Mouse (Mus musculus) hindbrain, embryonic 12.5 days (tissue): Measurements from ENCODE around the gene Plscr2. TPM values are rescaled to one million over a fixed set of nuclear protein-coding genes. Genes with fewer than 3 reads are reported as not detected.

Experiments
- ATAC-seq: fragments of 200-750 bp; cut with Nextera tagmentation; 2 replicates; pipeline ENCODE4 v1.8.0; 2017; ENCODE audit warnings: moderate TSS enrichment; ENCODE audit not compliant: low FRiP score
- H3K27ac ChIP-seq: fragments of 300-500 bp; sonication (generic); 2 replicates; pipeline ENCODE4 v1.5.1; 2016; ENCODE audit warnings: mild to moderate bottlenecking
- H3K27me3 ChIP-seq: fragments of 300-500 bp; sonication (generic); 2 replicates; pipeline ENCODE4 v1.6.1; 2016; ENCODE audit warnings: mild to moderate bottlenecking
- H3K36me3 ChIP-seq: fragments of 300-500 bp; sonication (generic); 2 replicates; pipeline ENCODE4 v1.6.1; 2016; ENCODE audit warnings: mild to moderate bottlenecking
- H3K4me1 ChIP-seq: fragments of 300-500 bp; sonication (generic); 2 replicates; pipeline ENCODE4 v1.6.1; 2016
- H3K4me2 ChIP-seq: fragments of 300-500 bp; sonication (generic); replicated peaks from 2 replicates; pipeline ENCODE4 v1.6.1; 2016; ENCODE audit warnings: mild to moderate bottlenecking
- H3K4me3 ChIP-seq: fragments of 300-500 bp; sonication (generic); 2 replicates; pipeline ENCODE4 v1.5.1; 2016; ENCODE audit warnings: mild to moderate bottlenecking
- H3K9ac ChIP-seq: fragments of 300-500 bp; sonication (generic); 2 replicates; pipeline ENCODE4 v1.6.1; 2016; ENCODE audit warnings: mild to moderate bottlenecking, moderate library complexity
- H3K9me3 ChIP-seq: fragments of 300-500 bp; sonication (generic); replicated peaks from 2 replicates; pipeline ENCODE4 v1.6.1; 2016; ENCODE audit warnings: mild to moderate bottlenecking
- WGBS: fragments of 180-500 bp; shearing (Covaris S2); methylation state at CpG from one replicate; pipeline ENCODE4 v1.1.7; 2016; 5-methylcytosine and 5-hydroxymethylcytosine counted together
- microRNA-seq: library from miRNA; unstranded; fragments of <30 nt; microRNA quantifications from one replicate; pipeline ENCODE4, GENCODE M21; 2017
- polyA plus RNA-seq: library from polyadenylated mRNA; unstranded; fragments of >200 nt; fragmentation: Nextera tagmentation; extraction: Ambion mirVana; gene quantifications from 2 replicates; pipeline ENCODE4 v1.2.1, GENCODE M21; 2016

Plscr2 gene
- polyA plus RNA-seq, 1 experiment from 2014 or later, result 1.9 TPM

DNA sequence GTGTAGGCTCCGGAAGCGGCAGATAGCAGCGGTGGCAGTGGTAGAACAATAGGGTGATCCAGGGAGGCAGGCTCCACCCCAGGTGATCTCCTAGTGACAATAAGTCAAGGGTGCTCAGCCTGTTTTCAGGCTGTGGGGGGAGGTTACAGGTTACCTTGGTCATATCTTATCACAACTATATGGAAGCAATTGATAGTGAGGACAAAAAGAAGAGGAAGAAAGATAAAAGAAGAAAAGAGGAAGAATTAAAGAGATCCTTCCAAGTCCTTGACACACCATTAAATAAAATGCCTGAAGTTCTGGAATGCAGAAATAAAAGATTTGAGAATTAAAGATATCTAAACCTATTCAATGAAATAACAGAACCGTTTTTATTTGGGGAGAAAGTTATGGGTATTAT, 51.4 kb downstream of the Plscr2 start:
- Histone ChIP-seq H3K9me3 (no peaks in the 10 kb centered on the region), H3K27me3 (no peaks in the 10 kb centered on the region), H3K4me3 (no peak overlapping the region), H3K27ac (no peak overlapping the region), H3K36me3 (no peaks in the 10 kb centered on the region), H3K9ac (no peak overlapping the region), H3K4me1 (no peaks in the 10 kb centered on the region), H3K4me2 (no peak overlapping the region)
- WGBS, result 87% methylated on average over 4 of the region's 4 CpGs
- ATAC-seq, result no peak

DNA sequence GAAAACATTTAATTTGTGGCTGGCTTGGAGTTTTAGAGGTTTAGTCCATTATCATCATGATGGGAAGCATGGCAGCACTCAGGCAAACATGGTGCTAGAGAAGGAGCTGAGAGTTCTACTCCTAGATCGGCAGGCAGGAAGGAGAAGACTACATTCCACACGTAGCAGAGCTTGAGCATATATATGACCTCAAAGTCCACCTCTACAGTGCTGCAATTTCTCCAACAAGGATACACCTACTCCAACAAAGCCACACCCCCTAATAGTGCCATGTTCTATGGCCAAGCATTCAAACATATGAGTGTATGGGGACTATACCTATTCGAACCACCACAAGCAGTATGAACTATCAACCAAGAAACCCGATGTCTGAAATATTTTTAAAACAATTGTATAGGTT, 56.0 kb downstream of the Plscr2 start:
- WGBS, result 88% methylated on average over 4 of the region's 4 CpGs
- Histone ChIP-seq H3K4me1 (no peaks in the 10 kb centered on the region), H3K27me3 (no peaks in the 10 kb centered on the region), H3K4me3 (no peak overlapping the region), H3K36me3 (no peaks in the 10 kb centered on the region), H3K27ac (no peak overlapping the region), H3K4me2 (no peak overlapping the region), H3K9ac (no peak overlapping the region), H3K9me3 (no peaks in the 10 kb centered on the region)
- no peak for ATAC-seq

DNA sequence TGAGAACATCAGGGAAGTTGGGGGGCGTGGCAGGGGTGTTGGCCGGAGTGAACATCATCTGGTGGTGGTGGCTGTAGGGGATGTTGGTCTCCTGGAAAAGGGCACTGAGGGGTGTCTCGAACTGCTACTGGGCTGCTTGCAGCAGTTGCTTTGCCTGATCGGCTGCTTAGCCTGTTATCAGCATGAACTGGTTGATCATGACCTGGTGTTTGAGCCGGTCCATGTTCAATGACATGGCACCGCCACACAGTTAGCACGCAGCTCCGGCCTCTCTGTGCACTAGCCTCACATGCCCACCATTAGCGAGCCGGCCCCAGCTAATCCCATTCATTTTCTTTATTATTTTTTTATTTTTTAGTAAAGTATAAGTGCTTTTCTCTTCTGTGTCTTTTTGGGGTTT, 59.4 kb downstream of the Plscr2 start:
- Histone ChIP-seq H3K27ac (no peak overlapping the region), H3K9me3 (no peaks in the 10 kb centered on the region), H3K27me3 (no peaks in the 10 kb centered on the region), H3K4me2 (no peak overlapping the region), H3K4me3 (no peak overlapping the region), H3K9ac (no peak overlapping the region), H3K36me3 (no peaks in the 10 kb centered on the region), H3K4me1 (no peaks in the 10 kb centered on the region)
- no peak for ATAC-seq
- WGBS, result 93% methylated on average over 10 of the region's 10 CpGs

DNA sequence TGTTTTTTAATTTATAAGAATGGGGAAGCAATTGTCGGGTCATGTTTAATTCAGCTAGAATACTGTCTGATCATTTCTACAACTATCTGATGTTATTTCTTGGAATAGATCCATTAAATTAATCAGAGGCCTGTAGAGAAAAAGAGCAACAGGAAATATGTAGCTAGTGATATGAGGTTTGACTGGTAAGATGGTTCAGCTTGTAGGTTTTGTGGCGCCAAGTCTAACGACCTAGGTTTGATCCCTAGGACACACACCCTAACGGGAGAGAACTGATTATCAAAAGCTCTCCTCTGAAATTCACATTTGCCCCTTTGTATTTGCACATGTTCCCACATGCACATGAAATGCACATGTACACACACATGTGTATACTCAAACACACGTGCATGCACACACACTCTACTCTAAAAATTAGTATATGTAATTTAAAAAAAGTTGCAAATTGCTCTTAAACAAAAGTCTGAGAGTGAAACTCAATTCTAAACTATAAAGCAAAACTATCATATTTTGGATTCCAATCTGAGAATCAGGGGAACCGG, 59.9 kb downstream of the Plscr2 start:
- Histone ChIP-seq H3K36me3 (no peaks in the 10 kb centered on the region), H3K4me2 (no peak overlapping the region), H3K4me3 (no peak overlapping the region), H3K27me3 (no peaks in the 10 kb centered on the region), H3K9ac (no peak overlapping the region), H3K4me1 (no peaks in the 10 kb centered on the region), H3K9me3 (no peaks in the 10 kb centered on the region), H3K27ac (no peak overlapping the region)
- 90% methylated on average over 6 of the region's 6 CpGs for WGBS
- ATAC-seq, result no peak

DNA sequence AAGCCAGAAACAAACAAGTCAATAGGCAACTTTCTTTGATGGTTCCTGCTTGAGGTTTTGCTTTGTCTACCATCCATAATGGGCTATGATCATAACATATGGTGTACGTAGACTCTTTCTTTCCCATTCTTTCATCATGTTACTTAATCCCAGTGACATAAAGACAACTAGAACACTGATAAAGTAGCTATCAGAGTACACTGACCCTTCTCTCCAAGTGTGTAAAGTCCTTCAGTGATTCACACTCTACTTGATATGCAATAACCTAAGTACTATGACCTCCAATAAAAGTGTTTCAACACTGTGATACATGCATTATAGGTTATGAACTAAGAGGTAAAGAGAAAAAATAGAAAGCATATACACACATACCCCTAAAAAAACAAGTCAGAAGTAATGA, 61.7 kb downstream of the Plscr2 start:
- no peak for ATAC-seq
- H3K9me3 ChIP-seq, result no peaks in the 10 kb centered on the region
- no peaks in the 10 kb centered on the region for H3K36me3 ChIP-seq
- WGBS, result 91% methylated on average over 1 of the region's 1 CpGs
- H3K9ac ChIP-seq, result no peak overlapping the region
- no peak overlapping the region for H3K4me2 ChIP-seq
- no peaks in the 10 kb centered on the region for H3K4me1 ChIP-seq
- no peak overlapping the region for H3K4me3 ChIP-seq
- no peak overlapping the region for H3K27ac ChIP-seq
- no peaks in the 10 kb centered on the region for H3K27me3 ChIP-seq

DNA sequence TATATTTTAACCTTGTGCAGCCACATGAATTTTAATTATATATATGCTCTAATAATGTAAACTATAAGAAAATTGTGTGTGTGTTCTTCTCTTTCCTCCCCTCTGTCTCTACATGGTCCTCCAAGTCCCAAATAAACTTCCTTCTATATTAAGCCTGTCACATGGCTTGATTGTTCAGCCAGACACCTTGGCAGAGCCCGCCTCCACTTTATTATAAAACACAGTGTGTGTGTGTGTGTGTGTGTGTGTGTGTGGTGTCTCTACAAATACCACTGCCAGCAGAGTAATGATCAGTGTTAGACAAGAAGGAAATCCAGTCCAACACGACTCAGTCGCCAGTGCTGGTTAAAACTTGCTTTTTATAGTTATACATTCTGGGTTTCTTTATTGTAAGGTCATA, 62.3 kb downstream of the Plscr2 start:
- 94% methylated on average over 3 of the region's 3 CpGs for WGBS
- Histone ChIP-seq H3K27me3 (no peaks in the 10 kb centered on the region), H3K9ac (no peak overlapping the region), H3K4me2 (no peak overlapping the region), H3K4me1 (no peaks in the 10 kb centered on the region), H3K36me3 (no peaks in the 10 kb centered on the region), H3K4me3 (no peak overlapping the region), H3K27ac (no peak overlapping the region), H3K9me3 (no peaks in the 10 kb centered on the region)
- no peak for ATAC-seq

DNA sequence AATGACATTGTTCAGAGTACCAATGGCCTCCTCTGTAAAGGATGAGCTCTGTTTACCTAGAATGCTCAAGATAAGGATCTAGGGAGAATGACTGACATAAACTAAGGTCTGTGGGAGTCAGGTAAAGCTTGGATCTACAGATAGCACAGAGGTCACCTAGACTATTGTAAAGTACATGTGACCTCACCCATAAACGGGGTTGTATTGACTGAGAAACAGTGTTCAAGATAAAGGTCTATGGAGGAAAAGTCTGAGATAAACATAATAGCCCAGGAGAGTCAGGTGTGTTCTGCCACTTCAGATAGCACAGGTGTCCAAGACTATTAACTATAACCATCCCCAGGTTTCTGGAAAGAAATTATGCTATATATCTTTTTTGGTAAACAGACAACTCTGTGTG, 63.6 kb downstream of the Plscr2 start:
- H3K27me3 ChIP-seq, result no peaks in the 10 kb centered on the region
- 88% methylated on average over 1 of the region's 1 CpGs for WGBS
- ATAC-seq, result no peak

More for the DNA sequence above, 63.6 kb downstream of the Plscr2 start:
- no peak overlapping the region for H3K9ac ChIP-seq
- no peaks in the 10 kb centered on the region for H3K4me1 ChIP-seq
- no peaks in the 10 kb centered on the region for H3K36me3 ChIP-seq
- H3K4me2 ChIP-seq, result no peak overlapping the region
- H3K4me3 ChIP-seq, result no peak overlapping the region
- no peak overlapping the region for H3K27ac ChIP-seq
- H3K9me3 ChIP-seq, result no peaks in the 10 kb centered on the region

Small RNA genes lying within 50 kb of the gene (microRNA-seq; reads per million reads assigned to microRNA genes)
- gene Mir6386, result not detected

Other genes starting within 250 kb of the Plscr2 start
- not detected in 2 replicates for gene Plscr5, start 82.7 kb upstream of the Plscr2 start, polyA plus RNA-seq
- gene Plscr1, start 25.9 kb upstream of the Plscr2 start, polyA plus RNA-seq, result 20.8 and 21.8 TPM in 2 replicates
- gene 1700057G04Rik, start 33.8 kb downstream of the Plscr2 start, polyA plus RNA-seq, result not detected in 2 replicates
- gene Plscr4, start 181.8 kb downstream of the Plscr2 start, polyA plus RNA-seq, result 2.3 and 2.7 TPM in 2 replicates